Mouse (Mus musculus) hindbrain, embryonic 15.5 days (tissue): ENCODE measurements around the gene Vmn1r172. TPM values are rescaled to one million over a fixed set of nuclear protein-coding genes. Genes with fewer than 3 reads are reported as not detected.
"Not testable (repeated sequence)": the region's sequence is repeated elsewhere in the genome, so short reads cannot be mapped to it uniquely, and the experiment has no call there.

ENCODE experiments used
- ATAC-seq: fragments of 200-750 bp; cut with Nextera tagmentation; 2 replicates; pipeline ENCODE4 v1.8.0; 2017; ENCODE audit warnings: low read depth, moderate number of reproducible peaks, moderate TSS enrichment; ENCODE audit not compliant: low FRiP score
- H3K27ac ChIP-seq: fragments of 300-500 bp; sonication (generic); replicated peaks from 2 replicates; pipeline ENCODE4 v1.5.1; 2015; ENCODE audit warnings: mild to moderate bottlenecking, inconsistent platforms
- H3K27me3 ChIP-seq: fragments of 300-500 bp; sonication (generic); 2 replicates; pipeline ENCODE4 v1.6.1; 2015; ENCODE audit warnings: control low read depth, inconsistent platforms
- H3K36me3 ChIP-seq: fragments of 300-500 bp; sonication (generic); 2 replicates; pipeline ENCODE4 v1.6.1; 2015; ENCODE audit warnings: control low read depth, inconsistent platforms
- H3K4me1 ChIP-seq: fragments of 300-500 bp; sonication (generic); replicated peaks from 2 replicates; pipeline ENCODE4 v1.6.1; 2015; ENCODE audit warnings: control low read depth, inconsistent platforms
- H3K4me2 ChIP-seq: fragments of 300-500 bp; sonication (generic); 2 replicates; pipeline ENCODE4 v1.6.1; 2015; ENCODE audit warnings: moderate library complexity, mild to moderate bottlenecking, inconsistent platforms
- H3K4me3 ChIP-seq: fragments of 300-500 bp; sonication (generic); 2 replicates; pipeline ENCODE4 v1.5.1; 2015; ENCODE audit warnings: mild to moderate bottlenecking, inconsistent platforms
- H3K9ac ChIP-seq: fragments of 300-500 bp; sonication (generic); 2 replicates; pipeline ENCODE4 v1.6.1; 2015; ENCODE audit warnings: inconsistent platforms
- H3K9me3 ChIP-seq: fragments of 300-500 bp; sonication (generic); 2 replicates; pipeline ENCODE4 v1.6.1; 2016; ENCODE audit warnings: control low read depth, inconsistent platforms
- WGBS: fragments of 180-500 bp; shearing (Covaris S2); methylation state at CpG from one replicate; pipeline ENCODE4 v1.1.7; 2015; 5-methylcytosine and 5-hydroxymethylcytosine counted together
- polyA plus RNA-seq: library from polyadenylated mRNA; unstranded; fragments of >200 nt; fragmentation: Nextera tagmentation; extraction: Ambion mirVana; gene quantifications from 2 replicates; pipeline ENCODE4 v1.2.1, GENCODE M21; 2015

Gene Vmn1r172
- not detected in 2 replicates for polyA plus RNA-seq

GRCm38 (mm10) chr7:23658016-23658415 is at the start of gene Vmn1r172:
Gene Vmn1r172 (plus strand): TSS chr7:23658316.
- no peak within 1 kb of the TSS for H3K27ac ChIP-seq
- no peak for ATAC-seq
- H3K4me3 ChIP-seq = no peak within 1 kb of the TSS
- 71% methylated on average over 2 of the region's 2 CpGs for WGBS
- H3K9me3 ChIP-seq = peaks cover 3% of the 10 kb centered on the region; the same call in 1 of the 2 replicates
- H3K9ac ChIP-seq = no peak within 1 kb of the TSS
- H3K4me1 ChIP-seq = no peaks in the 10 kb centered on the region
- no peaks in the 10 kb centered on the region for H3K27me3 ChIP-seq
- no peak within 1 kb of the TSS for H3K4me2 ChIP-seq
- no peaks in the 10 kb centered on the region for H3K36me3 ChIP-seq

- peaks cover 12% of the 10 kb centered on the region; the same call in 1 of the 2 replicates for H3K9me3 ChIP-seq
- H3K27ac ChIP-seq = no peak within 1 kb of the TSS
- no peak for ATAC-seq
These were observed 27.7 kb upstream of the Vmn1r172 start, which contains the start of gene Vmn1r171 for GRCm38 (mm10) chr7:23630422-23630821. Gene Vmn1r171 (plus strand): TSS chr7:23630722.

GRCm38 (mm10) chr7:23700403-23700802 is 42.3 kb downstream of the Vmn1r172 start, which contains the start of gene Vmn1r173:
Gene Vmn1r173 (plus strand): TSS chr7:23700703.
- not testable (repeated sequence) for H3K9me3 ChIP-seq, H3K36me3 ChIP-seq, H3K4me1 ChIP-seq, H3K27me3 ChIP-seq, H3K27ac ChIP-seq, H3K4me2 ChIP-seq, ATAC-seq, H3K4me3 ChIP-seq, H3K9ac ChIP-seq
- whole genome bisulfite sequencing = 74% methylated on average over 1 of the region's 1 CpGs

More at GRCm38 (mm10) chr7:23630422-23630821, 27.7 kb upstream of the Vmn1r172 start, which contains the start of gene Vmn1r171:
- H3K4me1 ChIP-seq = no peaks in the 10 kb centered on the region
- H3K36me3 ChIP-seq = no peaks in the 10 kb centered on the region
- no peak within 1 kb of the TSS for H3K9ac ChIP-seq
- H3K27me3 ChIP-seq = no peaks in the 10 kb centered on the region
- no peak within 1 kb of the TSS for H3K4me3 ChIP-seq
- no peak within 1 kb of the TSS for H3K4me2 ChIP-seq

Other genes with a start within 250 kb of the Vmn1r172 start
- gene Vmn1r167, start 151.1 kb upstream of the Vmn1r172 start, polyA plus RNA-seq = not detected in 2 replicates
- gene Vmn1r168, start 118.6 kb upstream of the Vmn1r172 start, polyA plus RNA-seq = not detected in 2 replicates
- not detected in 2 replicates for gene Vmn1r169, start 82.8 kb upstream of the Vmn1r172 start, polyA plus RNA-seq
- gene Vmn1r170, start 52.1 kb upstream of the Vmn1r172 start, polyA plus RNA-seq = not detected in 2 replicates
- gene Vmn1r171, start 27.6 kb upstream of the Vmn1r172 start, polyA plus RNA-seq = not detected in 2 replicates
- gene Vmn1r173, start 42.4 kb downstream of the Vmn1r172 start, polyA plus RNA-seq = not detected in 2 replicates
- gene Vmn1r174, start 94.0 kb downstream of the Vmn1r172 start, polyA plus RNA-seq = not detected in 2 replicates
- not detected in 2 replicates for gene Vmn1r175, start 152.3 kb downstream of the Vmn1r172 start, polyA plus RNA-seq
- not detected in 2 replicates for gene Vmn1r176, start 179.1 kb downstream of the Vmn1r172 start, polyA plus RNA-seq
- gene Vmn1r177, start 208.1 kb downstream of the Vmn1r172 start, polyA plus RNA-seq = not detected in 2 replicates
- not detected in 2 replicates for gene Vmn1r178, start 233.7 kb downstream of the Vmn1r172 start, polyA plus RNA-seq